Mouse (Mus musculus): ENCODE measurements around the gene Ddc. TPM values are rescaled to one million over a fixed set of nuclear protein-coding genes. Genes with fewer than 3 reads are reported as not detected.

Gene Ddc
- total and polyA plus RNA-seq, 3 experiments = 0.07 to 0.08 TPM; not detected in 1

GRCm38 (mm10) chr11:11907703-11908413 lies 9.9 kb upstream of the Ddc start:
- DNase-seq (ENCODE audit: low read depth, low spot score) = no peak

GRCm38 (mm10) chr11:11905518-11905917 lies 7.6 kb upstream of the Ddc start:
- Histone ChIP-seq H3K27me3 (ENCODE audit: control insufficient read depth in 1 of 2, insufficient read depth in 2 of 2, low read length in 2 of 2) (peaks cover 0 to 6% of the 10 kb centered on the region in 2 experiments; a peak in 3 of 4 replicates), H3K27ac (ENCODE audit: control insufficient read depth, low read depth, low read length) (no peak overlapping the region), H3K79me2 (ENCODE audit: control insufficient read depth, insufficient read depth, low read length, poor library complexity) (no peaks in the 10 kb centered on the region), H3K9ac (ENCODE audit: control insufficient read depth, low read depth, low read length, poor library complexity, severe bottlenecking) (no peak overlapping the region), H3K36me3 (ENCODE audit: control insufficient read depth in 1 of 2, insufficient read depth in 2 of 2, low read length in 2 of 2) (no peaks in the 10 kb centered on the region), H3K4me1 (ENCODE audit: control insufficient read depth in 1 of 2, insufficient read depth in 2 of 2, low read length in 2 of 2) (no peaks in the 10 kb centered on the region), H3K9me3 (replicated peaks; ENCODE audit: insufficient read depth, low read length) (no peaks in the 10 kb centered on the region), H3K4me3 (ENCODE audit: control insufficient read depth in 1 of 2, insufficient read depth in 1 of 2, low read depth in 2 of 2, low read length in 2 of 2) (no peak overlapping the region)
- DNase-seq (ENCODE audit: low read depth, low spot score) = no peak
- TF ChIP-seq SIN3A (IDR thresholded peaks at IDR 0.05; ENCODE audit: low read length) = no peak
- TF ChIP-seq MYC (IDR thresholded peaks at IDR 0.05; ENCODE audit: low read depth, low read length) = no peak
- TF ChIP-seq NELFE (IDR thresholded peaks at IDR 0.05; ENCODE audit: low read depth, low read length) = no peak
- TF ChIP-seq GABPA (IDR thresholded peaks at IDR 0.05; ENCODE audit: low read depth, low read length) = no peak
- TF ChIP-seq USF1 (IDR thresholded peaks at IDR 0.05; ENCODE audit: low read depth, low read length) = no peak
- TF ChIP-seq POLR2A (IDR thresholded peaks at IDR 0.05; ENCODE audit: control insufficient read depth in 1 of 2, insufficient read depth in 1 of 2, low read depth in 1 of 2, low read length in 2 of 2, poor library complexity in 1 of 2) = no peak
- TF ChIP-seq ETS1 (IDR thresholded peaks at IDR 0.05; ENCODE audit: low read depth, low read length) = no peak
- TF ChIP-seq MAZ (IDR thresholded peaks at IDR 0.05; ENCODE audit: low read depth, low read length) = no peak
- no peak for TF ChIP-seq ELF1 (IDR thresholded peaks at IDR 0.05; ENCODE audit: low read depth, low read length)
- no peak for TF ChIP-seq BHLHE40 (IDR thresholded peaks at IDR 0.05; ENCODE audit: borderline replicate concordance, low read depth, low read length)
- no peak for TF ChIP-seq NRF1 (IDR thresholded peaks at IDR 0.05; ENCODE audit: insufficient read depth, low read depth, low read length, poor library complexity, severe bottlenecking)
- TF ChIP-seq UBTF (IDR thresholded peaks at IDR 0.05; ENCODE audit: borderline replicate concordance, insufficient read depth, low read depth, low read length) = no peak
- no peak for TF ChIP-seq GATA1 (IDR thresholded peaks at IDR 0.05; ENCODE audit: low read depth, low read length)
- TF ChIP-seq MXI1 (IDR thresholded peaks at IDR 0.05; ENCODE audit: low read depth, low read length) = no peak
- no peak for TF ChIP-seq POLR2AphosphoS5 (IDR thresholded peaks at IDR 0.05; ENCODE audit: borderline replicate concordance, low read depth, low read length)
- no peak for TF ChIP-seq CTCF (IDR thresholded peaks at IDR 0.05 in 2 of 3, conservative IDR thresholded peaks at IDR 0.05 in 1 of 3; ENCODE audit: control insufficient read depth in 1 of 3, insufficient read depth in 1 of 3, low read depth in 2 of 3, low read length in 3 of 3, poor library complexity in 1 of 3, severe bottlenecking in 1 of 3)
- TF ChIP-seq KAT2A (conservative IDR thresholded peaks at IDR 0.05; ENCODE audit: low read depth, low read length) = no peak
- TF ChIP-seq USF2 (IDR thresholded peaks at IDR 0.05; ENCODE audit: borderline replicate concordance in 1 of 2, insufficient read depth in 1 of 2, low read depth in 1 of 2, low read length in 2 of 2) = no peak
- TF ChIP-seq TCF12 (IDR thresholded peaks at IDR 0.05; ENCODE audit: low read depth, low read length) = no peak
- TF ChIP-seq MAFK (IDR thresholded peaks at IDR 0.05; ENCODE audit: borderline replicate concordance, low read depth, low read length) = no peak

More at GRCm38 (mm10) chr11:11907703-11908413, 9.9 kb upstream of the Ddc start:
- H3K27me3 ChIP-seq (ENCODE audit: control insufficient read depth in 1 of 2, insufficient read depth in 2 of 2, low read length in 2 of 2) = peaks cover 0 to 5% of the 10 kb centered on the region in 2 experiments; a peak in 2 of 4 replicates
- H3K9ac ChIP-seq (ENCODE audit: control insufficient read depth, low read depth, low read length, poor library complexity, severe bottlenecking) = no peak overlapping the region
- no peak overlapping the region for H3K4me3 ChIP-seq (ENCODE audit: control insufficient read depth in 1 of 2, insufficient read depth in 1 of 2, low read depth in 2 of 2, low read length in 2 of 2)
- H3K4me1 ChIP-seq (ENCODE audit: control insufficient read depth in 1 of 2, insufficient read depth in 2 of 2, low read length in 2 of 2) = no peaks in the 10 kb centered on the region
- H3K36me3 ChIP-seq (ENCODE audit: control insufficient read depth in 1 of 2, insufficient read depth in 2 of 2, low read length in 2 of 2) = no peaks in the 10 kb centered on the region
- H3K27ac ChIP-seq (ENCODE audit: control insufficient read depth, low read depth, low read length) = no peak overlapping the region
- no peak for TF ChIP-seq USF2 (IDR thresholded peaks at IDR 0.05; ENCODE audit: borderline replicate concordance in 1 of 2, insufficient read depth in 1 of 2, low read depth in 1 of 2, low read length in 2 of 2)
- no peak for TF ChIP-seq CHD2 (IDR thresholded peaks at IDR 0.05; ENCODE audit: low read length)
- TF ChIP-seq RAD21 (IDR thresholded peaks at IDR 0.05; ENCODE audit: low read depth, low read length) = no peak
- no peak for TF ChIP-seq RCOR1 (IDR thresholded peaks at IDR 0.05; ENCODE audit: low read depth, low read length)
- TF ChIP-seq USF1 (IDR thresholded peaks at IDR 0.05; ENCODE audit: low read depth, low read length) = no peak
- no peak for TF ChIP-seq UBTF (IDR thresholded peaks at IDR 0.05; ENCODE audit: borderline replicate concordance, insufficient read depth, low read depth, low read length)
- TF ChIP-seq ZKSCAN1 (IDR thresholded peaks at IDR 0.05; ENCODE audit: low read depth, low read length) = no peak
- TF ChIP-seq MXI1 (IDR thresholded peaks at IDR 0.05; ENCODE audit: low read depth, low read length) = no peak
- TF ChIP-seq TCF12 (IDR thresholded peaks at IDR 0.05; ENCODE audit: low read depth, low read length) = no peak
- no peak for TF ChIP-seq KAT2A (conservative IDR thresholded peaks at IDR 0.05; ENCODE audit: low read depth, low read length)
- H3K9me3 ChIP-seq (replicated peaks; ENCODE audit: insufficient read depth, low read length) = no peaks in the 10 kb centered on the region
- no peaks in the 10 kb centered on the region for H3K79me2 ChIP-seq (ENCODE audit: control insufficient read depth, insufficient read depth, low read length, poor library complexity)

Data from MEL (cell line).